Mouse (Mus musculus) right cerebral cortex, postnatal 4 days (tissue): ENCODE measurements around the gene Nudt16l1.

ENCODE experiments used
- DNase-seq: peaks from one replicate; pipeline ENCODE4 v3.0.0-alpha.2; 2022

Gene Nudt16l1

GRCm38 (mm10) chr16:4938461-4938860 lies at the start of gene Nudt16l1:
TSS of gene Nudt16l1 (plus strand) at chr16:4938761.
- DNase-seq: no peak

GRCm38 (mm10) chr16:4890201-4890709 lies 48.3 kb upstream of the Nudt16l1 start:
- DNase-seq: no peak

- no peak for DNase-seq
Observed at GRCm38 (mm10) chr16:4892171-4892570, 46.4 kb upstream of the Nudt16l1 start.

GRCm38 (mm10) chr16:4894201-4894908 lies 44.2 kb upstream of the Nudt16l1 start:
- DNase-seq: no peak

GRCm38 (mm10) chr16:4896249-4897027 lies 42.1 kb upstream of the Nudt16l1 start:
- no peak for DNase-seq

- no peak for DNase-seq
Observed at GRCm38 (mm10) chr16:4897146-4897730, 41.3 kb upstream of the Nudt16l1 start.

- no peak for DNase-seq
Observed at GRCm38 (mm10) chr16:4898881-4899280, 39.7 kb upstream of the Nudt16l1 start.

GRCm38 (mm10) chr16:4899711-4900110 lies 38.9 kb upstream of the Nudt16l1 start:
- no peak for DNase-seq

- DNase-seq: no peak
Observed at GRCm38 (mm10) chr16:4901167-4901566, 37.4 kb upstream of the Nudt16l1 start.

GRCm38 (mm10) chr16:4902390-4902789 lies 36.2 kb upstream of the Nudt16l1 start:
- DNase-seq: no peak

- no peak for DNase-seq
Observed at GRCm38 (mm10) chr16:4903491-4904102, 35.0 kb upstream of the Nudt16l1 start.

GRCm38 (mm10) chr16:4904878-4905277 lies 33.7 kb upstream of the Nudt16l1 start:
- DNase-seq: no peak

GRCm38 (mm10) chr16:4905591-4905990 lies 33.0 kb upstream of the Nudt16l1 start:
- DNase-seq: no peak

- no peak for DNase-seq
Observed at GRCm38 (mm10) chr16:4906559-4906958, 32.0 kb upstream of the Nudt16l1 start.

- no peak for DNase-seq
Observed at GRCm38 (mm10) chr16:4907386-4907785, 31.2 kb upstream of the Nudt16l1 start.

GRCm38 (mm10) chr16:4907972-4908371 lies 30.6 kb upstream of the Nudt16l1 start:
- no peak for DNase-seq

GRCm38 (mm10) chr16:4909745-4910144 lies 28.8 kb upstream of the Nudt16l1 start:
- no peak for DNase-seq

- DNase-seq: no peak
Observed at GRCm38 (mm10) chr16:4910758-4911157, 27.8 kb upstream of the Nudt16l1 start.

GRCm38 (mm10) chr16:4912074-4912648 lies 26.4 kb upstream of the Nudt16l1 start:
- no peak for DNase-seq

- no peak for DNase-seq
Observed at GRCm38 (mm10) chr16:4912907-4913782, 25.4 kb upstream of the Nudt16l1 start.
